Mouse (Mus musculus) embryo, embryonic 9.5 days (tissue): ENCODE results near the gene Axin2.

Experiments
- DNase-seq: peaks from one replicate; pipeline ENCODE4 v3.0.0-alpha.2; 2017; ENCODE audit errors: extremely low spot score

The Axin2 gene

DNA sequence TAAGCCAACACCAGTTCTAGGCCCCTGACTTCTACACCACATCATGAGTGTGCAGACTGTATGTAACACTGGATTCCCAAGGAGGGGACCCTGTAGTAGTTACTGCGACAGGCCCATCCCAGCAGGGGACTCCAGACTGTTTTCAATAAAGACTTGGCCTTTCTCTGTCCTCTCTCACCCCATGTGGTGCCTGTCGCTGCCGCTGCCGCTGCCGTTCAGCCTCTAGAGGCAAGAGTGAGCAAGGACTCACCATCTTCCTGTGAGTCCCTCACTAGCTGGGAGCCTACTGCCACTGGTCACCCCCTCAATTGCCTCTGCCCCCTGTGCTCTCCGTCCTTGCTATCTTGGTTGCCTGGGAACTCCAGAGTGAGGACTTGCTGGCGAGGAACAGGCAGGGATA, 8.6 kb downstream of the Axin2 start:
- no peak for DNase-seq

GRCm38 (mm10) chr11:108929176-108929575, 9.0 kb downstream of the Axin2 start:
- DNase-seq, result no peak

DNA sequence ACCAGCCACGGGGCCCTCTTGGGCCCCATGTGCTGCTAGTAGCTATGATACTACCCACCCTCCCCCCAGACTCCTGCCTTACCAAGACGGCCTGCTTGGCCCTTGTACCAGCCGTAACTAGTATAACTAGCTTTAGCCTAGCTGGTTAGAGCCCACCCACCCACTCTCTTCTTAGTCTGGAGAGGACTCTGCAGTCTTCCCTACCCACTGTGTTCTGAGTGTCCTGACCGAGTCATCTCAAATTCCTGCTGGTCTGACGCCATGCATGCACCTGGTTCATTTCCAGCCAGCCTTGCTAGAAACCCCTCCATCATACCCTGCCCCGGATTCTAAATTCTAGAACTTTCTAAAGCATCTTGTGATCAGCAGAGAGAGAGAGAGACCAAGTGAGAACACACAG, 9.6 kb downstream of the Axin2 start:
- no peak for DNase-seq

DNA sequence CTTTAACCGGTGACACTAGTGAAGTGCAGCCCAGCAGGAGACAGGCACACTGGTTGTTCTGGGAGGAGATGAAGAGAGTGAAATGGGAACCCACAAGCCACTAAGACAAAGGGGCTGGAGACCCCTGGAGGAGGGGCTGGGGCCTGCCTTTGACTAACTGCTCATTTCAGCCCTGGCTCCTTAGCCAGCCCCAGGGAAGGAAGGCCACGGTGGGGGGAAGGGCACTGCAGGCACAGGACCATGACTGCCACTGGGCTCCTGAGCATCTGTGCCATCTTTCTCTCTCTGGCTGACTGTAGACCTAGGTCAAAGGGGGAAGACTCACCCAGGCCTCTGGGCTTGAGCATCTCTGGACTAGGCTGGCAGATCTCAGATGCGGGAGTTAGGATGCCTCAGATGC, 10.5 kb downstream of the Axin2 start:
- DNase-seq, result no peak

GRCm38 (mm10) chr11:108933835-108934234, 13.7 kb downstream of the Axin2 start:
- DNase-seq, result no peak

DNA sequence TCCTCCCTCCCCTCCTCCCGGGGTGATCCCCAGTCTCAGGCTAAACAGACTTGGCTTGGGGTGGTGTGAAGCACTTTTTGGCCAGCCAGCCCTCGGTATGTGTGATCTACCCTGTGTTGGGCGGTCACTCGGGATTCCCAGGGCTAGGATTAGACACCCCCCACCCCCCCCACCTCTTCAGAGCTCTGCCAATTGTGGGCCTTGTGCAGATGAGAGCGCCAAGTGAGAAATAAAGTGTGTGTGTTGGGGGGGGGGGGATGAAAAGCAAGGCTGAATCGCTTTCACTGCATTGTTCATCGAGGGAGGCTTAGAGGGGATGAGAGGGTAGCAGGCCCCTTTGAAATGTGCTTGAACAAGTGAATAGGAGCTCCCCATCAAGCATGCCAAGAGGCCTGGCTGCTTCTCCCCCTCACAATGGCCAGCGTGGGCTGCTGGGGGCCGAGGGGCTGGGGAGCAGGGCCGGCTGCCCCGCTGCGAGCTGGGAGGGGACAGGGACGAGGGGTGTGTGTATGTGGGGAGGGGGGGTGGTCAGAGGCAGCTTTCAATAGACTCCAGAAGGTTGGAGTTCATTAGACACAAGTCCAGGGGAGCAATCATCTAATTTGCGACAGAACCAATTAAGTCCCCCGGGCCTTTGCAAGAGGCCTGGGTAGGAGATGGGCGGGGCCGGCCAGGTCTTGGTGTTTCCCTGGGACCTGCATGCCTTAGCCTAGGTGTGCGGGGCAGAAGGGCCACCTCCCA, 15.1 kb downstream of the Axin2 start:
- no peak for DNase-seq

DNA sequence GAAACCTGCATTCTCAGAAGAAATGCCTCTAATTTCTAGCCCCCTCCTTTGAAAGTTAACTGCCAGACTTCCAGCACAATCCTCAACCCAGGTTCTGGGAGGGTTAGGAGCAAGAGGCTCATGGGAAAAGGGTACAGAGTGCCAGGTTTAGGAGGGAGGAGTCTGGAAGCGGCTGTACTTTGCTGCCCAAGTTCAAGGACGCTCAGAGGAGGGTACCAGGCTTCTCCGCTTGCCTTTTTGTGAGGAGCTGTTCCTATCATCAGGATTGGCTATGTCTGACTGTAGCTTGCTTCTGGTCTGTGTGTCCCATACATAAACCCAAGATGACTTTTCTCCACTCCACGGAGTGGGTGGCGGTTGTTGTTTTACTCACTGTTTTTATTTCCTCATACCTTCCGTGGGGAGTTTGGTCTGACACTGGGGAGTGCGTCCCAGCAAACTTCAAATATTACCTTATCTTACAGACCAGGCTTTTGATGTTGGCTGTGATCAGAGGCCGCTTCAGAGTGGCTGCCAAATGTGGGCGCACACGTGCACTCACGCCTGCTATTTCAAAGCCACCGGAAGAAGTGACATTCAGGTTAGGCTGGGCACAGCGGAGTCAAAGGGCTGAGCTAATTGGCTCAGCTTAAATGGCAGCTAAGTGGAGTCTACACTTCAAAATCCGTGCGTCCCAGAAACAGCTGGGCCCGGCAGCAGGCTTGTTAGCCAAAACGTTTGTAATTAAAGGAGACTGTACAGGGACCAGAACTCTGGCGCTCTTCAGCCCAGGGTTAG, 16.1 kb downstream of the Axin2 start:
- DNase-seq, result no peak

GRCm38 (mm10) chr11:108940655-108941412, 20.7 kb downstream of the Axin2 start:
- DNase-seq, result no peak

GRCm38 (mm10) chr11:108941836-108942235, 21.7 kb downstream of the Axin2 start:
- no peak for DNase-seq

GRCm38 (mm10) chr11:108943741-108944140, 23.6 kb downstream of the Axin2 start:
- DNase-seq, result no peak

DNA sequence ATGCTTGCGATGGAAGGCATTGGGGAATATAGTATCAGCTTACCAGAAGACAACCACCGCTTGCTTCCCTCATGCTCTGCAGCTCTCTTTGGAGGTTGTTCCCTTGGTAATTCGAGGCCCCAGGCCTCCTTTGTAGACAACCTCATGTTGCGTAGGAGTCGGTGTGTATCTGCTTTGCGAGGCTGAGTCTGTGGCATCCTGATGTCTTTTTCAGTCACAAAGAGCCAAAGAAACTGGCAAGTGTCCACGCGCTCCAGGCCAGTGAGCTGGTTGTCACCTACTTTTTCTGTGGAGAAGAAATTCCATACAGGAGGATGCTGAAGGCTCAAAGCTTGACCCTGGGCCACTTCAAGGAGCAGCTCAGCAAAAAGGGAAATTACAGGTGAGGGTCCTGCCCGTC, 25.5 kb downstream of the Axin2 start:
- no peak for DNase-seq

- no peak for DNase-seq
Observed at GRCm38 (mm10) chr11:108947425-108948184, 27.5 kb downstream of the Axin2 start.

- no peak for DNase-seq
Observed at GRCm38 (mm10) chr11:108948501-108948900, 28.4 kb downstream of the Axin2 start.

DNA sequence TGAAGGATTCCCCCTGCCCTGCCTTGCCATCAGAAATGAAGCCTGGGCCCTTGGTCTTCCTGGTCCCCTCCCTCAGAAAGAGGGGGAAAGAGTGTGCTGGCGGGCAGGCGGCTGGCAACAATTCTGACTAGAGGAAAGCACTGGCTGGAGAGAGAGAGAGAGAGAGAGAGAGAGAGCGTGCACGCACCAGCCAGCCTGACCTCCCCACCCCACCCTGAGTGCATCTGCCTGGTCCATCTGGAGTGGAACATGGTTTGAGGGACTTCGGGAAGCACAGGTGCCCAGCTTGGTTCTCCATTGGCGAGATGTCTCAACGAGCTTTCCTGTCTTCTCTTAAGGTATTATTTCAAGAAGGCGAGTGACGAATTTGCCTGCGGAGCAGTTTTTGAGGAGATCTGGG, 28.8 kb downstream of the Axin2 start:
- DNase-seq, result no peak

DNA sequence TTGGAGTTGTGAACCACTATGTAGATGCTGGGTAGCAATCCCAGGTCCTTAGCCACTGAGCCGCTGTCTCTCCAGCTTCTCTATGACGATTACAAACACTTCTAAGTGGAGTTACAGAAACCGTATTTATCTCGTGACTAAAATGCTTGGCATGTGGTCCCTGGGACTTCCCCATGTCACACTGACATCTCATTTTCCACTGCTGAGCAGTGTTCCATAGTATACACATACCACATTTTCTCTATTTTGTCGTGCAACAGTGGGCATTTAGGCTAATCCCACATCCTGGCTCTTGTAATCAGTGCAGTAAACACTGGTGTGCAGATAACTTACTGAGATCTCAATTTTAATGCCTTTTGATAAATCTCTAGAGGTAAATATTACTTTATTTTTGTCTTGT, 32.2 kb downstream of the Axin2 start:
- no peak for DNase-seq

DNA sequence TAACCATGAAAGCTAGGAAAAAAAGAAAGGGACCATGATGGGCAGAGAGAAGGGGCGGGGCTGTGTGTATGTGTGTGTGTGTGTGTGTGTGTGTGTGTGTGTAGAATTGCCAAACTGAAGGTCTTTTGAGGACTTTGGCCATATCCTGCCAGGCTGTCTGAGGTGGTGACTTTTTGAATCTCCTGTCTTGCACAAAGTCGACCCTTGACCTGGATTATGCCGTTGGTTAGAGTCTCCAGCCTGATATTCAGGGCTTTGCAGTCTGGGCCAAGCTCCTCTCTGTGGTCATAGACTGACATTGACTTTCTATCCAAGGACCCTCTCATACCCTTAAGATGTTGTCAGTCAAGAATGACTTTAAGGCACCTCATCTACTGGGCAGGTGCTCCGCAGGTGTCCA, 35.8 kb downstream of the Axin2 start:
- no peak for DNase-seq

DNA sequence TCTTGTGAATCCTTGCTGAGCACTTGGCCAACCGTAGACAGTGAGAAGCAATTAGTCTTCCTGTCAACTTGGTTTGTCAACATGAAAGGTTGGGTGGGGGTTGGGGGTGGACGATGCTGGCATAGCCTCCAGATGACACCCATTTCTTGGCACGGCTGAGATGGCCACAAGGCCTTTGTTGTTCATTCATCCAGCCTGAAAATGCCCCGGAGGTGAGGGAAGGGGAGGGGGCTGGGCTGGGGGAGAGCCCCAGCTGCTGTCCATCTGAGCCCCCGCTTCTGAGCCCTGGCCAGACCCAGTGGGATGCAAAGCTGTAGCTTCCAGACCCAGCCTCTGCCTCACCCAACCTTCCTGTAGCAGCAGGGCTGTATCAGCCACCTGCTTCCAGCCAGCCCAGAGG, 38.2 kb downstream of the Axin2 start:
- DNase-seq, result no peak

GRCm38 (mm10) chr11:108959196-108959595, 39.0 kb downstream of the Axin2 start:
- DNase-seq, result no peak

- DNase-seq, result no peak
Observed at GRCm38 (mm10) chr11:108961651-108962065, 41.5 kb downstream of the Axin2 start.

DNA sequence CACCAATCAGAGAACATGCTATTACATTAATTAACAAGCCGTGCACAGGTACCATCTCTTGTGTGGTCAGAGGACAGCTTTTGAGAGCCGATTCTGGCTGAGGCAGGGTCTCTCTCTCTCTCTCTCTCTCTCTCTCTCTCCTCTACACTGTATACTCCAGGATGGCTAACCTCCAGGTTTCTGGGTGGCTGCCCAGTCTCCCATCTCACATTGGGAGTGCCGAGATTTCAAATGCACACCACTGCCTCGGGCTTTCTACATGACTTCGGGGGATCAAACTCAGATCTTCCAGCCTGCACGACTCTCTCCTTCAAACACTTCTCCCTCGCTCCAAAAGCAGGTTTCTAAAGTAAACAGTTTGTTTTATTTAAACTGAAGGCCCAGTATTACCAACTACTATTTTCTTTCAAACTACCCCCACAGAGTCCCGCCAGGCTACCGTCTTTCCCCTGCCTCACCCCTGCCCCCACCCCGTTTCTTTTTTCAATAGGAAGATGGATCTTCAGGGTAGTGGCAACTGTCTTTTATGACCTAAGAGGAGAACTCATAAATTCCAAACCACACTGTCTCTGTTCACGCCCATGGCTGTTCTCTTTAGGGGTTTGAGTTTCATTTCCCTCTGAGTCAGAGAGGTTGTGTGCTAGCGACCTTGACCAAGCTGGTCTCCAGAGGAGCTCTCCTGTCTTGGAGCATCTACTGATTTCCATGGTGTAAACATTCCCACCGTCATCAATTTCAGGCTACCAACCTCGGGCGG, 43.5 kb downstream of the Axin2 start:
- DNase-seq, result no peak

DNA sequence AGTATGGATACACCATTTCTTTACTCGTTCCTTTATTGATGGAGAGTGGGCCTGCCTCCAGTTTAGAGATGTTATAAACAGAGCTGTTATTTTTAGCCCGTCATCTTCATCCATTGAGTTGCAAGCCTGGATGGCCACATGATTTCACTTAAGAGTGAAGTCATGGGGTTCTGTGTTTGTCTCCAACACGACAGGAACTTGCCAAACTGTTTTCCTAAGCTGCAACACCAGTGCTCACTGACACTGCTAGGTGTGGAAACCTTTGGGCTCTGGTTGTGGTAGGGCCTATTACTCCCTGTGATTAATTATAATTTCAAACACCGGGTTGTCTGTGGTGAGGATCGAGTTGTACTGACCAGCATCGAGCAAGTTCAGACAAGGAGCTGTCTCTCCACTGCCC, 45.6 kb downstream of the Axin2 start:
- DNase-seq, result no peak
